Mouse (Mus musculus) lung, adult 2 months (tissue): ENCODE measurements around the gene Rrp1.

ENCODE experiments used
- CTCF ChIP-seq: fragments of 200-500 bp; IDR thresholded peaks from 2 replicates; pipeline ENCODE4 v1.5.1; 2011; ENCODE audit warnings: mild to moderate bottlenecking, low read length, control low read depth; ENCODE audit not compliant: insufficient read depth
- POLR2A ChIP-seq: fragments of 200-500 bp; IDR thresholded peaks from 2 replicates; pipeline ENCODE4 v1.6.1; 2011; ENCODE audit warnings: low read depth, mild to moderate bottlenecking, control low read depth, low read length, borderline replicate concordance; ENCODE audit errors: extremely low read depth

GRCm38 (mm10) chr10:78429180-78429579 is 16.3 kb upstream of the Rrp1 start:
- TF ChIP-seq POLR2A (no peak), CTCF (no peak)
